Mouse (Mus musculus): ENCODE measurements around the gene Rfx5. TPM values are rescaled to one million over a fixed set of nuclear protein-coding genes. Genes with fewer than 3 reads are reported as not detected.

Gene Rfx5
- 10 to 100 TPM; 18.2 to 18.3 TPM for total RNA-seq (2023)

DNA sequence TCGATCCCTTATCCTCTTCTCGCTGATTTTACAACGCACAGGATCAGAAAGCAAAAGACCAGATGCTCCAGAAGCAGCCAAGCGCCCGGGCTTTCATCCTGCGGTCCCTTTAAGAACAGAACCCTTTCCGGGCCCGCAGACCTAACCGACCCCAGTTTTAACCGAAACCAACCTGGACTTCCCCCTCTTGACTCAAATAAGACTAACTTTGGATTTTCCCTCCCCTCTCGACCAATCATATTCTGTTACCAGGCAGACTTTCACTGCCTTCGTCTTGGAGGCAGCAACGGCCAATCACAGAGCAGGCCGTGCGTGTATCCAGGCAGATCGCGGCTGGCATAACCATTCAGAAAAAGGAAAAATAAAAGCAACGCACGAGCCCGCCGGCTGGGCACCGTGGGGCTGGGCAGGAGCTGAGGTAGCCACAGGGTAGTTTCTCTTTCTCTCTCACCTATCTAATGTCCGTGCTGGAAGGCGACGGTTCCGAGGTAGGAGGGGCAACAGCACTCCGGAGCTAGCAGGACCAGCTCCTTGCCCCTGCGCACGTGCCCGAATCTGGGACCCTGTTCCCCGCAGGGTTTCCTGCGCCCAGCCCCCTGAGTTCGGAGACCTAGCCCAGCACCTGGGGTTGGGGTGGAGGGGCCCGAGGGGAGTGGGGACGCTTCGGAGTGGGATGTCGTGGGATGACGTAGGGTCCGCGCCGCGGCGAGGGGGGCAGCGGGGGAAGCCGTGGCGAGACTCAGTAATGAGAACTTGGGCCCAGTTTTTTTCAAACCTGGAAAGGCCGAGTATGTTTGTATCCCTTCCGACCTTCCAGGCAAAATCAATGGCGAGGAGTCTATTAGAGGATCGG is at the start of gene Rfx5:
Gene Rfx5, plus strand, starts transcription at position 312 of the 853 bp plus-strand sequence.

DNA sequence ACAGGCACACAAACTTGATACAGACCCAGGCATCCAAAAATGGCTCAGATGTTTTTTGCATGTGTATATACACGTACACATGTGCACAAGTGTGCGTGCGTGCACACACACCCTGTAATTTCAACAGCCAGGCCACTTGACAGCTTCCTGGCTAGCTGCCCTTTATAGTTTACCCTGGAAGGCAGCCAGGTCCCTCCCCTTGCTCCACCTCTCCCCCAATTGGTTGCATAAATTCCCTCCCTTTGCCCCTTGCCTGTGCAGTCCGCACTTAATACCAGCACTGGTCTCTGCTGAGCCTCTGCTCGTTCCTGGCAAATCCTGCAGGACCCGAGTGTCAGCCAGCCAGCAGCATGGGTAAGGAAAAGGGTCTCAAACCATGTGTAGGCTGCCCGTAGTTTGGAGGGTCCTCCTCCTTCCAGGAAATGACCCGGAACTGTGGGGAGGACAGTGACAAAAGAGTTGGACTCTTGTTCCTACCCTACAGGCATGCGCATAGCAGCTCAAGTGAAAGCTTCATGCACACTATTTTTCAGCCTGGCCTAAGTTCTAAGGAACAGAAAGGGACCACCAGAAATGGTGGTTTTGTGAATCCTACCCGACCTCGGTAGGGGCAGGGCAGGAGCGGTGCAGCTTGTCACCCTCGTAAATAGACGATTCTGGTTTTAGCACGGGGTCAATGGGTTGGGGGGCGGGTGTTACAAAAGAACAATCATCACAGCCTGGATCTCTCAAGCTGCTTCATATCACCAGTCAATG is 20.9 kb upstream of the Rfx5 start, which contains the start of gene Selenbp1:
Gene Selenbp1, plus strand, starts transcription at position 248 of the 756 bp plus-strand sequence.

DNA sequence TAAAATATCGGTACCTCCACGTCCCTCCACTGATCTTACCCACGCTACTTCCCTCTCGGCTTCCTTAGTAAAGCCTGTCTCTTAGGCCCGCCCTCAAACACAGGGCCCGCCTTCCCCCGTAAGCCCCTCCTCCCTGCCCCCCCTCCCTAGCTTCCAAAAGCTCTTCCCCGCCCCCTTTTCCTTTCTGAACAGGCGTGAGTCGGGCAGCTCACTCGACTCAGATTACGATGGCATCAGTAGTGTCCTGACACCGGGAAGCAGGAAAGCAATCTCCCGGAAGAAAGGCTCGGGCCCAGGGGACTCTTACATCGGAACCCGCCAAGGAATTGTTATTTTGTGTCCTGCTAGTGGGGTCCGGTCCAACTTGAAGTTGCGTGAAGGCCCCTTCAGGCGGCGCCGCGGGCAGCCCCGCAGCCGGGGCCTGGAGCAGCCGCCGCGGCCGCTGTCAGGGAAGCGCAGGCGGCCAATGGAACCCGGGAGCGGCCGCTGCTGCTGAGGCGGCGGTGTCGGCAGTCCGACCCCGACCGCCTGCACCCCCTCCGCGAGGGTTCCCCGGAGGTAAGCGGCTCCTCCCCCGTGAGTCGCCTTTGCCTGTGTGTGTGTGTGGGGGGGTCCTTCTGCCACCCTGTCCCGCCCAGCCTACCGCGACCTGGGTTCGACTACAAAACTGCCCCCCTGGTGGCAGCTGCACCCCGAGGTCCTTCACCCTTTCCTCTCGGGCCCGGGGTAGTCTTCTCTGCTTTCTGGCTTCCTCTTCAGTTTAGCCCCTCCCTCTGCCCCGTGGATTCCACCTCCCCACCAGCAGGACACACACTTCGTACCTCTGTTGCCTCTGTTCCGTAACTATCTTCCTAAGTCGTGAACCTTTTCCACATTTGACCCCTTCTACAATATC is 20.9 kb downstream of the Rfx5 start, which contains the start of gene Pi4kb:
Gene Pi4kb, plus strand, starts transcription at position 204 of the 895 bp plus-strand sequence.

Other genes with a start within 250 kb of the Rfx5 start
- gene Cgn, start 167.6 kb upstream of the Rfx5 start, total RNA-seq (2023) = 1 to 10 TPM; 2.5 to 3.0 TPM
- 10 to 100 TPM; 23.5 to 28.4 TPM for gene Pogz, start 116.5 kb upstream of the Rfx5 start, total RNA-seq (2023)
- gene Psmb4, start 67.1 kb upstream of the Rfx5 start, total RNA-seq (2023) = 100 to 1,000 TPM; 191 to 202 TPM
- gene Selenbp1, start 21.0 kb upstream of the Rfx5 start, total RNA-seq (2023) = 10 to 100 TPM; 21.7 to 22.7 TPM
- 10 to 100 TPM; 35.3 to 38.0 TPM for gene Pi4kb, start 20.7 kb downstream of the Rfx5 start, total RNA-seq (2023)
- 10 to 100 TPM; 52.3 to 57.1 TPM for gene Zfp687, start 61.4 kb downstream of the Rfx5 start, total RNA-seq (2023)
- 10 to 100 TPM; 87.5 to 94.1 TPM for gene Psmd4, start 88.5 kb downstream of the Rfx5 start, total RNA-seq (2023)
- 10 to 100 TPM; 24.1 to 25.7 TPM for gene Pip5k1a, start 152.9 kb downstream of the Rfx5 start, total RNA-seq (2023)
- gene Vps72, start 156.9 kb downstream of the Rfx5 start, total RNA-seq (2023) = 10 to 100 TPM; 31.7 to 35.6 TPM
- gene Tmod4, start 170.4 kb downstream of the Rfx5 start, total RNA-seq (2023) = 1 to 10 TPM in 1 of 2 experiments, under 1 TPM in 1; 0.91 to 1.3 TPM
- 10 to 100 TPM; 40.4 to 48.0 TPM for gene Scnm1, start 179.9 kb downstream of the Rfx5 start, total RNA-seq (2023)
- 1 to 10 TPM; 2.0 to 2.4 TPM for gene Lysmd1, start 180.0 kb downstream of the Rfx5 start, total RNA-seq (2023)
- gene Tnfaip8l2, start 188.3 kb downstream of the Rfx5 start, total RNA-seq (2023) = 10 to 100 TPM; 91.8 to 96.8 TPM
- under 1 TPM; 0.26 to 0.33 TPM for gene Sema6c, start 206.4 kb downstream of the Rfx5 start, total RNA-seq (2023)

Measured in neutrophil, adult 59 days (primary cell).